Mouse (Mus musculus) megakaryocyte, embryonic 14.5 days (primary cell): Measurements from ENCODE around the gene Nedd4.

Experiments used
- FLI1 ChIP-seq: IDR thresholded peaks from 2 replicates; pipeline ENCODE4 v1.6.1; 2012; ENCODE audit warnings: low read length, inconsistent platforms, mixed read lengths
- GATA1 ChIP-seq: IDR thresholded peaks from 3 replicates; pipeline ENCODE4 v1.6.1; 2012; ENCODE audit warnings: mixed read lengths, low read length, inconsistent platforms, borderline replicate concordance

GRCm38 (mm10) chr9:72635134-72635533 lies 27.0 kb upstream of the Nedd4 start:
- no peak for TF ChIP-seq GATA1
- TF ChIP-seq FLI1 = no peak
